Mouse (Mus musculus) inflammation-experienced regulatory T-cells (primary cell): ENCODE results near the gene Golgb1. TPM values are rescaled to one million over a fixed set of nuclear protein-coding genes. Genes with fewer than 3 reads are reported as not detected.

Experiments used
- polyA plus RNA-seq, 2 experiments: library from polyadenylated mRNA; unstranded; fragments of 100-300 nt; shearing (Covaris generic); gene quantifications; one replicate each; pipeline ENCODE4 v1.2.1; 2017

Gene Golgb1
- polyA plus RNA-seq, result 10 to 100 TPM; 31.6 to 38.8 TPM

GRCm38 (mm10) chr16:36874583-36875275 is at the start of gene Golgb1, which contains the start of gene Eaf2:
Gene Golgb1 (plus strand): TSS chr16:36875140.
Gene Eaf2 (minus strand): TSS chr16:36875003.

DNA sequence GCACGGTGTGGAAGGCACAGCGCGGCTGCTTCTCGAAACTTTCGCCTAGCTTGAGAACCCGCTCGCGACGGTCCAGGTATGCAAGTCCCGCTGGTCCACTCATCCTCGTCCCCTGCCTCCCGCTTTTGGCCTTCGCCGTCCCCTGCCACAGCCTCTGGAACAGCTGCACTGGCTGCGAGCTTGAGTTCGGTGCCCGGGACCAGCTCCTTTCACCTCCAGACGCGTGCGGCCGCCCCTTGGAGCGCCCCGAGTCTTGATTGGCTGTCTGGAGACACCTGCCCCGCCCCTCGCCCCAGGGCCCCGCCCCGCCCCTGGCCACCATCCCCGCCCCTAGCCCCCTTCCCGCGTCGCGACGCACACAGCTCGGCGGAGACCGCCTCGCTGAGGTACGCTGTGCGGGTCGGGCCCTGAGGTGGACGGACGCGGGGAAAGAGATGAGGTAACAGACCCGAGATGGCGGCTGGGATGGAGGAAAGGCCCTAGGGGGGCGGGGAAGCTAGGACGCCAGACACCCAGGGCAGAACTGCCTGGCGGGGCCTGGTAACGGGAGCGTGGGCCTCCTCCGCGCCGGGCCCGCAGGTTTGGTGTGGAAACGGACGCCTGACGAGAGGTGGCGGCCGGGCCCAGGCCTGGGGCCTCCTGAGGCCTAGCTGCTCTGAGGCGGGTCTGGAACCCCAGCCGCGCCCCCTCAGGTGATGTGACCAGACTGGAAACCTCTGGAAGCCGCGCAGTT is 46.7 kb upstream of the Golgb1 start, which contains the start of gene Iqcb1:
Iqcb1 (plus strand) TSS at position 332 of the 733 bp plus-strand sequence.

DNA sequence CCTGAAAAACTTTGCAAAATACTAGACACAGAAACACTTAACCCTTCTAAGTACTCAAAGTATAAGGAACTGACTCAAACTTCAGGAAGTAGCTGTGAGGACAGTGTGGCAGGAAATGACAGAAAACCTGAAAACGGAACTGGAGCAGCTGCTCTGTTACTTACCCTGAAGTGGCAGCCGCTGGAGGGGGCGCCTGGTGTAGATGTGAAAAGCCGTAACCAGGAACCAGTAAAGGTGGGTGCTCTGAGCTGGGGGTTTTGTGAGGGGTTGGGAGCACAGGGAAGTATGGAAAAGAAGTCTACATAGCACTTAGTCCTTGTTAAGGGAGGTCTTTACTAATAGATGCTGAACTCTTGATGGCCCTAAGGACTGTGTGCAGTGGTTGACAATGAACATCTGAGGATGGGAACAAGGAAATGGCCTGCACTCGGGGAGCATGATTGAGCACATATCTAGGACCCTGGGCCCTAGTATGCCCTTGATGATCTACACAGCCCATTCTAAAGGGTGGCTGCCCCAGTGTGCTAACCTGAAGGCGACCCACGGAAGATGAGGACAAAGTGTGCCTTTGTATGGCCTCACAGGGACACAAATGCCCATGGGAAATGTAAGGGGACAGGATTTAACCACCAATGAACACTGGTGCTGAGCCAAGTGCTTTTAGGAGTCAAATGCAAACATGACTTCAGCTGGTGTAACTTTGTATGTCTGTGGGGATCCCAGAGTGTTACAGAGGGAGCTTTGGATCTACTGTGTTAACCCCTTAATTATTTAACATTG is 60.1 kb downstream of the Golgb1 start, which contains the start of gene Hcls1:
Hcls1 (plus strand) TSS at position 143 of the 780 bp plus-strand sequence.

Other genes with a start within 250 kb of the Golgb1 start
- 10 to 100 TPM; 29.3 to 47.7 TPM for gene Cd86, start 209.1 kb upstream of the Golgb1 start, polyA plus RNA-seq
- 10 to 100 TPM; 12.0 to 13.9 TPM for gene Ildr1, start 181.2 kb upstream of the Golgb1 start, polyA plus RNA-seq
- gene Slc15a2, start 90.2 kb upstream of the Golgb1 start, polyA plus RNA-seq, result 10 to 100 TPM in 1 of 2 experiments, 1 to 10 TPM in 1; 8.8 to 16.5 TPM
- gene Iqcb1, start 46.8 kb upstream of the Golgb1 start, polyA plus RNA-seq, result 10 to 100 TPM; 15.8 to 16.7 TPM
- 1 to 10 TPM; 1.0 to 2.5 TPM for gene Eaf2, start 137 bp upstream of the Golgb1 start, polyA plus RNA-seq
- gene Hcls1, start 59.8 kb downstream of the Golgb1 start, polyA plus RNA-seq, result 100 to 1,000 TPM; 164 to 175 TPM
- gene Fbxo40, start 115.3 kb downstream of the Golgb1 start, polyA plus RNA-seq, result 1 to 10 TPM in 1 of 2 experiments, under 1 TPM in 1; 0.33 to 1.6 TPM
- gene Polq, start 136.6 kb downstream of the Golgb1 start, polyA plus RNA-seq, result 1 to 10 TPM; 1.8 to 3.5 TPM